Mouse (Mus musculus) left cerebral cortex, adult 2 months (tissue): ENCODE results near the gene Pias3. TPM values are rescaled to one million over a fixed set of nuclear protein-coding genes. Genes with fewer than 3 reads are reported as not detected.
A peak's percentile ranks its signal among the peaks of the same experiment; 100 is the strongest.

Source experiments
- DNase-seq, 2 experiments: peaks; one replicate each; pipeline ENCODE4 v3.0.0; 2021 to 2022; ENCODE audit warnings: low spot score in 2 of 2, mixed read lengths in 1 of 2; ENCODE audit errors: extremely low spot score in 1 of 2
- H3K27ac ChIP-seq: fragments of 200-600 bp; 2 replicates; pipeline ENCODE4 v1.8.1; 2022
- H3K4me3 ChIP-seq: fragments of 200-600 bp; 2 replicates; pipeline ENCODE4 v1.8.1; 2022
- CTCF ChIP-seq: fragments of 200-600 bp; IDR thresholded peaks from 2 replicates; pipeline ENCODE4 v1.8.1; 2022; ENCODE audit warnings: antibody characterized with exemption, mild to moderate bottlenecking, moderate library complexity
- intact Hi-C: fragments of 180-260 bp; cut with DNase I; formaldehyde crosslinking; loops from one replicate; pipeline ENCODE4 v1.15.1; 2025
- total RNA-seq, 2 experiments: library from RNA; stranded (reverse); gene quantifications; 2 replicates each; pipeline ENCODE4 v1.2.3; 2021

Gene Pias3
- total RNA-seq, 2 experiments from 2014 or later: 23.6 to 30.3 TPM

DNA sequence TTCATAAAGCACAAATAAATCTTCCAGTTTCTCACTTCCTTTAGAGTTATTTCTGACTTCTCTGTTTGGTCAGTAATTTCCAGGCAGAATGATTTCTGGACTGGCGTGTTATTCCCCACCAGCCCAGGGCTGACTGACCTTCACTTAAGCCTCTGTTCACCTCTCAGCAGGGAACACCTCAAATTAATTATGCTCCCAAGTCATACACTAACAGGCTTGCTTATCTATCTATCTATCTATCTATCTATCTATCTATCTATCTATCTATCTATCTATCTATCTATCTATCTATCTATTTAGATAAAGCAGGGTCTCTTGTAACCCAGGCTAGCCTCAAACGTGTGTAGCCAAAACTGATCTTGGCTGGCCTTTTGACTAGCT is 12.5 kb downstream of the Pias3 start:
- Histone ChIP-seq H3K4me3 (peak overlapping the region; percentile 63), H3K27ac (no peak overlapping the region)
- DNase-seq: no peak
- no peak for TF ChIP-seq CTCF
- intact Hi-C loops: no loop called here

DNA sequence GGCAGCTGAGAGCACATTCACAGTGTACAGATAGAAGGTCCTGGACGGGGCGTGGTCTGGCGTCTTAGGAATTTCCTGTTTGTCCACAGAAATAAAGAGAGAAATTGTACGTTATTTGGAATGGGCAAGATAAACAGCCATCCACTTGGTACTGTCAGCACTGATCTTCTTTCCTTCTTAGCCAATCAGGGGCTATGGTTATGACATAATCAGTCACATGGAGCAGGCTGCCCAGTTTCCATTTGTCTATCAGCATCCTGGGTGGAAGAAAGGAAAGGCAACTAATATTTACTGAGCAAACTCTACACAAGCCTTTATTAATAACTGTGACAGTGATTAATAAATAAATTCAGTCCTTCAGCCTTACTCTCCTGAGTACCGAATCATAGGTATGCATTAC is 18.1 kb downstream of the Pias3 start:
- Histone ChIP-seq H3K4me3 (no peak overlapping the region), H3K27ac (no peak overlapping the region)
- no peak for TF ChIP-seq CTCF
- intact Hi-C loops: no loop called here
- no peak for DNase-seq

DNA sequence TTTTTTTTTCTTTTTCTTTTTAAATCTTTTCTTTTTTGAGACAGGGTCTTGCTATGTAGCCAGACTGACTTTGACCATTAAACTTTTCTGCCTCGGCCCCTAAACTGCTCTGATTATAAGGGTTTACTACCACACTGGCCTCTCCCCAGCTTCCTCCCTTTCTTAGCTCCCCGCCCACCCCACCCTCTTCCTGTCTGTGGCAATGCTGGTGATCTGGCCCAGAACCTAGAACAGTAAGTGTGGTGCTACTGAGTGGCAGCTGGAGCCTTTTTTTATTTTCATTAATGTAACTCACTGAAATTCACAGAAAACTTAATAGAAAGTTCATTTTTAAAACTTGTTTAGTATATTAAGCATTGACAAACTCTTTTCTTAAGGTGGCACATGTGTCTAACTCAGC is 19.7 kb downstream of the Pias3 start:
- H3K4me3 ChIP-seq: no peak overlapping the region
- no peak overlapping the region for H3K27ac ChIP-seq
- intact Hi-C loops: no loop called here
- DNase-seq: no peak
- no peak for TF ChIP-seq CTCF

DNA sequence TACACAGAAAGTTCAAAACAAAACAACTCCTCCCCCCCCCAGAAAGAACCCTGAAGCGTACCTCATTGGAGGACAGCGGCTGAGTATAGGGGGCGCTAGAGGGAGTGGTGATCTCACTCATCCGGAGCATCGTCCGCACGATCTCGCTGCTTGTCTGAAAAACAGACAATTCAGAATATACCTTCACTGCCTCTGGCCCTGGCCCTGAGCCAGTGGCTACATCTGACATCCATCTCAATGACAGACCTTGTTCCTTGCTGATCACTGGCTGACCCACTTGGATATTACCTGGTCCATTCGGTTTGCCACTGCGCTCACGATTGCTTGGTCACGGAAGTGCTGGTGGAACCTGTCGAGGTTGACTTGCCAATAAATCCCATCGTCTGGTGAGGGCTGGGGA is 23.0 kb downstream of the Pias3 start:
- DNase-seq: peak in 1 of 2 experiments; percentile 43
- peak; percentile 57 for TF ChIP-seq CTCF
- Histone ChIP-seq H3K4me3 (no peak overlapping the region), H3K27ac (no peak overlapping the region)
- intact Hi-C loops: no loop called here

DNA sequence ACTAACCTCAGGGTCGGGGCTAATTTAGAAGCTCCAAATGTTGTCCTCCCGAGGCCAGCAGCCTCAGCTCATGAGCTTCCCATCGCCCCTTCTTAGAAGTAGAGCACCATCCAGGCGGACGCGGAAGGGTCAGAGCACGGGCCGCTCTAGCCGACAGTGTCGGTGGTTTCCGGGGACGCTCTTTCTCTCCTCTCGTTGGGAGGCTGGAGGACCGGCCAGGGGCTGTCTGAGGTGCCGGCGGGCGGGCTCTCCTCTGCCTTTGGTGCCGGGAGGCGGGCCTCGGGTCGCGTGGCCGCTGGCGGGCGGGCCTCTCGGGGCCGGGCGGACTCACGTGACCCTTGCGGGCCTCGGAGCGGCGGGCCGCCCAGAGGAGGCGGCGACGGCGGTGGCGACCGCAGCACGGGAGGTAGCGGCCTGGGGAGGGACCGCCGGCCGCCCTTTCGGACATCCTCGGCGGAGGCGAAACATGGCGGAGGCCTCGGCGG is 31.2 kb downstream of the Pias3 start, which contains the start of the genes Polr3c and Rnf115:
Gene Polr3c, minus strand, starts transcription at position 286 of the 485 bp plus-strand sequence.
Gene Rnf115, plus strand, starts transcription at position 322 of the 485 bp plus-strand sequence.
- DNase-seq: peak; percentile 95
- H3K4me3 ChIP-seq: peak within 1 kb of the TSS; percentile 96
- no peak for TF ChIP-seq CTCF
- peak within 1 kb of the TSS; percentile 96 for H3K27ac ChIP-seq
- intact Hi-C loops: loop anchor here (10.0 kb wide), 1 partner anchor 147 kb away; no protein-coding TSS in a partner anchor

DNA sequence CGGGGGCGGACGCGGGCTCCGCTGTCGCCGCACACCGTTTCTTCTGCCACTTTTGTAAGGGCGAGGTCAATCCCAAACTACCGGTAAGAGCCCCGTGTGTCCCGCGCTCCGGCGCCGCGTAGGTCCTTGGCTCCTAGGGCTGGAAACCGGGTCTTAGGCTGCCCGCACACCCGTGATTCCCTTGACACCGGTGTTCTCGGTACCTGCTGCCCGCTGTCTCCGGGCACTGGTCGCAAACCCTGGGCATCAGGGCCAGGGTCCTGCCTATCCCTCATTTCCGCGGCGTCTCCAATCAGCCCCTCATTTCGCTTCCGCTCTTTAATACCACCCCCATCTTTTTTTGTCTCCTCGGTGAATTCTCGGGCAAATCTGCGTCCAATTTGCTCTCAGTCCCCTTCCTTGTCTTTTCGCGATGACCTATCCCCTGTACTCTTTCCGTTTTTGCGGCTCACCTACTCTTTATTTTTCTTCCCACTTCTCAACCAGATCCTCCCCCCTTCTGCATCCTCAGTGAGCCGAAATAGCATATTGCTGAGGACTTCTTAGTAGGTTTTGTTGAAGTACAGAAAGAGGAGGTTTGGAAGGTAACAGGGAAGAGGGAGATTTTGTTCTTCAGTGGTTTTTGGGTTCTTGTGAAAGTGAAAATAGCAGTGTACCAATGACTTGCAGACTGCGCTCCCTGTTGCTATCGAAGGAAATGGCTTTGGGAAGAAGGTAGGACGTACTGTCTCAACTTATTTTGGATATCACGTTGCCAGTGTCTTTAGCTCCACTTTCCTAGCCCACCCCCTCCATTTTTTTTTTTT is 31.8 kb downstream of the Pias3 start:
- intact Hi-C loops: loop anchor here (10.0 kb wide), 1 partner anchor 147 kb away; no protein-coding TSS in a partner anchor
- peak overlapping the region; percentile 96 for H3K27ac ChIP-seq
- H3K4me3 ChIP-seq: peak overlapping the region; percentile 96
- DNase-seq: no peak
- TF ChIP-seq CTCF: no peak

DNA sequence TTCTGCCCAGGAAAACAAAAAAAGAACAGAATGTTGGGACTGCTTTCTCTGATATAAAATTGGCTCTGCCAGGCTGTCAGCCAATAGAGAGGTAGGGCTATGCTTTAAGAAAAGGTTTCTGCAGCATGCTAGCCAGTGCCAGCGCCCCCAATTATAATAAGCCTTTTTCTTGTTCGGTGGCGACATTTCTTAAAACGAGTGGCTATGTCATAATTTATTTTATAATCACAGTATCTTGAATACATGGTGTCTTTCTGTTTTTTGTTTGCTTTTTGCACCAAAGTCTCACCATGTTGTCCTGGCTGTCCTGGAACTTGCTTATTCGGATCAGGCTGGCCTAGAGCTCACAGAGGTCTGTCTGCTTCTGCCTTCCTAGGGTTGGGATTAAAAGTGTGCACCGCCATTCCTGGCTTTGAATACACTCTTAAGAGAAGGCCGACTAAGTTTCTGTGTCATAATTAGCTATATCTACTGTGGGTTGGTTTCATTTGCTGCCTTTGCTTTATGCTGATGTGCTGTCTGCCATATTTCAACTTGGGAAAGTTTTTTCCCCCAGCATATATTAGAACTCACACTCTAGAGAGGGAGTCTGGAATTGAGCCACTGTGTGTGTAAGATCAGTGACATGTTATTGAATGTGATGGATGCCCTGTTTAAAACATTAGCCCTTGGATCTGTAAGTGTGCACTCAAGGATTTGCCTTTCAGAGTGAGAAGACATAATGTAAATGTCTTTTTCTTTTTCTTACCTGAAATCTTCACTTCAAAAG is 32.6 kb downstream of the Pias3 start:
- Histone ChIP-seq H3K27ac (peak overlapping the region; percentile 96; the same call in 1 of the 2 replicates), H3K4me3 (peak overlapping the region; percentile 96)
- DNase-seq: no peak
- TF ChIP-seq CTCF: no peak
- intact Hi-C loops: loop anchor here (10.0 kb wide), 1 partner anchor 146 kb away; no protein-coding TSS in a partner anchor

DNA sequence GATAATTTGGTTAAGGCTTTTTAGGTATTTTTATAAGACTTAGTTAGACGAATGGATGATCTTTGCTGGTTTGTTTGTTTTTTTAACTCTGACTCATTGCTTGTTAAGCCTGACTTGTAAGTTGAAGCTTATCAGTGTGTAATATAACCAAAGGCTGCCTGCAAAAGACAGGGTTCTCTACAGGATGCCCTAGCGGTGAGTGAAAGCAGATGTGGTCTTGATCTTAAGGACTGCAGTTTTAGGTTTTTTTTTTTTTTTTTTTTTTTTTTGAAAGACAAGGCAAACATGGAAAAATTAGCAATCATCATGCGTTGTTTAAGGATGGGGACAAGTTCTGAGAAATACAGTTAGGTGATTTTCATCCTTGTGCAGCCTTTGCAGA is 33.2 kb downstream of the Pias3 start:
- peak overlapping the region; percentile 96 for H3K4me3 ChIP-seq
- no peak overlapping the region for H3K27ac ChIP-seq
- DNase-seq: no peak
- intact Hi-C loops: loop anchor here (10.0 kb wide), 1 partner anchor 145 kb away; no protein-coding TSS in a partner anchor
- TF ChIP-seq CTCF: peak; percentile 31

DNA sequence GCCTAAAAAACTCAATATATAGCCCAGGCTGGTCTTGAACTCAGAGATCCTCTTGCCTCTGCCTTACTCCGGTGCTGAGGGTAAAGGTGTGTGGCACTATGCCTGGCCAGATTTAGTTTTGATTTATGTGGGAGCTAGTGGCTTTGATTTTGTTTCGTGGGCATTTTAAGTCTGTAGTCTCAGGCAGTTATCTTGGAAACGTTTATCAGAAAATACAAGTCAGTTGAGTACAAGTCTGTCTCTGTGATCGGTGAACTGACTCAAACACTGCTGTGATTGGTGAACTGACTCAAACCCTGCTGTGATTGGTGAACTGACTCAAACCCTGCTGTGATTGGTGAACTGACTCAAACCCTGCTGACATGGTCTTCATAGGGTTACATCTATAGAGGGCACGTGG is 34.6 kb downstream of the Pias3 start:
- H3K27ac ChIP-seq: no peak overlapping the region
- H3K4me3 ChIP-seq: no peak overlapping the region
- no peak for DNase-seq
- no peak for TF ChIP-seq CTCF
- intact Hi-C loops: no loop called here

DNA sequence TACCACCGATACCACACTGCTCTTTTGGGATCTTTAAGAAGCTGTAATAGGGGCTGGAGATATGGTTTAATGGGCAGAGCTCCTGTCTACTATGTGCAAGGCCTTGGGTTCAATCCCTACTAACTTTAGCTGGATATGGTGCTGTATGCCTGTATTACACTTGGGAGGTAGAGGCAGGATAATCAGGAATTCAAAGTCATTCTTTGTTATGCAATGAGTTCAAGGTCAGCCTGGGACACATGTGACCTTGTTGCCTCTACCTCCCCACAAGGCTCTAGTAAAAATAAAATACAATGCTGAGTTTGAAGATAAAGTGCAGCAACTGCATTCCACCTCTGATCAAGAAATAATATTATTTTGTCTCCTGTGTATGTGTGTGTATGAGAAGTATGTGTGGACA is 37.8 kb downstream of the Pias3 start:
- no peak for DNase-seq
- TF ChIP-seq CTCF: no peak
- H3K4me3 ChIP-seq: no peak overlapping the region
- intact Hi-C loops: no loop called here
- no peak overlapping the region for H3K27ac ChIP-seq

DNA sequence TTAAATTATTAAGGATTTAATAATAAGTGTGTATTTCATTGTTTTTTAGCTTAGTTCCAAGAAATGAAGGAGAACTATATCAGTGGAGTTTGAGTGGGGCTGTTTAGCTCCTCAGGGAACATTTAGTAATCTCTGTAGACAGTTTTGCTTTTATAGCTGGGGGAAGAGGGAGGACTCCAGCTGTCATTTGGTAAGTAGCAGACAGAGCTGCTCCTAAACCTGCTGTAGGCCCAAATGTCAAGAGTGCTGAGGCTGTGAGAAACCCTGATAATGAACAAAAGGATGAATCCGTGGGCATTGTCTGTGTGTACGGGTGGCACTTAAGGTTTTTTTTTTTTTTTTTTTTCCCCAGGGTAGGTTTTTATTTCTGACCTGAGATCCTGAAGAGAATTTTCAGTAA is 39.0 kb downstream of the Pias3 start:
- H3K27ac ChIP-seq: no peak overlapping the region
- H3K4me3 ChIP-seq: no peak overlapping the region
- intact Hi-C loops: no loop called here
- no peak for TF ChIP-seq CTCF
- no peak for DNase-seq
